Mouse (Mus musculus): ENCODE measurements around the gene Nlgn1.

Nlgn1 gene

GRCm38 (mm10) chr3:25813368-25813767 is 518.9 kb downstream of the Nlgn1 start:
- no peak for DNase-seq (ENCODE audit: low spot score in 2 of 2)

- DNase-seq (ENCODE audit: low spot score in 2 of 2) = no peak
Observed at GRCm38 (mm10) chr3:25807559-25807958, 524.7 kb downstream of the Nlgn1 start.

- no peak for DNase-seq (ENCODE audit: low spot score in 2 of 2)
Observed at GRCm38 (mm10) chr3:25781651-25782050, 550.6 kb downstream of the Nlgn1 start.

- no peak for DNase-seq (ENCODE audit: low spot score in 2 of 2)
Observed at GRCm38 (mm10) chr3:25775437-25775836, 556.8 kb downstream of the Nlgn1 start.

DNA sequence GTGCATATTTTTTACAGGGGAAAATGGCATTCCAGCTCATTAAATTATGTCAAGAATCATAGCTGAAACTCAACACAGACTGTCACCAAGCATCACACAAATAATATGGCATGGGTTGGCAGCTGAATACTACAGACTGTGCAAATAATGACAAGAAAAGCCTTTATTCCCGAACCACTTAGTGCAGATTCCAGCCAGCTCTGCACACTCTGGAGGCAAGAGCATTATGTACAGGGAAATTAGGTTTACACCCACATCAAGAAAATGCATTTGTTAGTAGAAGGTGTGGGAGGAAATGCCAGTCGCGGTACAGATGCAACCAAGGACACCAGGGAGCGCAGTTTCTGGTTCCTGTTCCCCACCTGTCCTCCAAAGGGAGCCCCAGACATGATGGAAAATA is 558.4 kb downstream of the Nlgn1 start:
- no peak for DNase-seq (ENCODE audit: low spot score in 2 of 2)

DNA sequence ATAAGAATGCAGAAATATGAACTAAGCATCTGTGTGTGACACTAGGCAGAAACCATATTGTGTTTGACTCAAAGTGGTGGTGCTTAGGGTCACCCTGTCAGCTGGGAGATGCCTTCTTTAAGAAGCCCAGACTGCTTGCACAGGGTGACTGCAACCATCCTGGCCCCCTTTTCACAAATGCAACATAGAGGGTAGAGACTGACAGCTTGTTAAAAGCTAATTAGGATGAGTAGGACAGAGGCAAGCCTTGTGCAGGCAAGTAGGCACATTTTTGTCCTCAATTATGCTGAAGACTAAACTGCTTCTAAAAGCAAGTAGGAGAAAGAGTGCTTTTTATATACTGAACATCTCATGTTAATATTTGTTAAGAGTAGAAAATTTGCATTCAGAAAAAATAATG is 558.8 kb downstream of the Nlgn1 start:
- DNase-seq (ENCODE audit: low spot score in 2 of 2) = no peak

- no peak for DNase-seq (ENCODE audit: low spot score in 2 of 2)
Observed at GRCm38 (mm10) chr3:25763689-25764088, 568.6 kb downstream of the Nlgn1 start.

- no peak for DNase-seq (ENCODE audit: low spot score in 2 of 2)
Observed at GRCm38 (mm10) chr3:25757813-25758212, 574.4 kb downstream of the Nlgn1 start.

GRCm38 (mm10) chr3:25724111-25724510 is 608.1 kb downstream of the Nlgn1 start:
- DNase-seq (ENCODE audit: low spot score in 2 of 2) = no peak

DNA sequence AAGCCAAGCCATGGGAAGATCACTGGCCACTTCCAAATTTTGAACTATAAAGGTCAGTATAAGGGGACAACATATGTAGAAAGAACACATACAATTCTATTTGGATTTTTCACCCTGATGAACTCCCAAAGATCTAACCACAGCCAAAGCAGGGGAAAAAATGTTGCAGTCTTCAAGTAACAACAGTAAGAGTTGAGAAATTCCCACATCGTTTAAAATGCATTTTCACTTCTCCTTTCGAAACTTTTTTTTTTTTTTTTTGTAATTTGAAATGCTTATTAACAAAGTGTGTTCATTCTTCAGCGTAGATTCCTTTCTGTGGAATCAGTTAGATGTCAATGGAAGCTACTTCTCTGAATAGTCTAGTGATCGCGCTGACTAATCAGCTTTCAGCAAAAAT is 610.8 kb downstream of the Nlgn1 start:
- DNase-seq (ENCODE audit: low spot score in 2 of 2) = no peak

DNA sequence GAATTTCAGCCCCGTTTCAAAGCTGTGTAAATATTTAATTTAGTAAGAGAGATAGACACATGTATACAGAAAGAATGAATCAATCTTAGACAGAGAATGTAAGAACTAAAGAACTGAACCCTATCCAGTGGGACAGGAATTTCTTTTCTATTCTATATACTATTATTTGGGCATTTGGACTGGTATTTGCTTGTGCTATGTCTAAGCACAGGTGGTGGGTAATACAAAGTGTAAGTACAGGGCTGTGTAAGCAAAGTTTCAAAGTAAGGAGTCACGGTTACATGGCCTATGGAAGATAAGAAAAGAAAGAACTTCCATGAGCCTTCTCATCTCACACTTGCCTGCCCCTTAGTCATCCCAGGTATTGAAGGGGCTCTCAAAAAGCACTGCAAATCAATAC is 624.9 kb downstream of the Nlgn1 start:
- no peak for DNase-seq (ENCODE audit: low spot score in 2 of 2)

GRCm38 (mm10) chr3:25697231-25697630 is 635.0 kb downstream of the Nlgn1 start:
- no peak for DNase-seq (ENCODE audit: low spot score in 2 of 2)

- no peak for DNase-seq (ENCODE audit: low spot score in 2 of 2)
Observed at GRCm38 (mm10) chr3:25688789-25689464, 643.3 kb downstream of the Nlgn1 start.

GRCm38 (mm10) chr3:25683696-25684095 is 648.6 kb downstream of the Nlgn1 start:
- DNase-seq (ENCODE audit: low spot score in 2 of 2) = no peak

DNA sequence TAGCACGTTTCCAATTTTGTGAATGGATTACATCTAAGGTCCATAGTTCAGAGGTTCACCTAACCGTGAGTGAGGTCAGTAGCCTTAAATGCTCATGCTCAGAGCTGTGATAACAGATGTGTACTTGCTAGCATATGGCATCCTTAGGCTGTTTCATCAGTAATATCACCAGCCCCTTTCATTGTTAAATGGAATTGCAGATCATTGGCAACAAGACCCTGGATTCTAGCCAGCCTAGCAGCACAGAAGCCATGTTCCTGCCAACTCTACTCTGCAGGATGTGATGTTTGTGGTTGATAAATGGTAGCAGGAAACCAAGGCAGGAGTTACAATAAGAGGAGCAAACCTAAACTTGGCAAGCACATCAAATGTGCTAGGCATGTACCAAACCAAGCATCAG is 652.9 kb downstream of the Nlgn1 start:
- DNase-seq (ENCODE audit: low spot score in 2 of 2) = no peak

- DNase-seq (ENCODE audit: low spot score in 2 of 2) = no peak
Observed at GRCm38 (mm10) chr3:25675888-25676287, 656.4 kb downstream of the Nlgn1 start.

DNA sequence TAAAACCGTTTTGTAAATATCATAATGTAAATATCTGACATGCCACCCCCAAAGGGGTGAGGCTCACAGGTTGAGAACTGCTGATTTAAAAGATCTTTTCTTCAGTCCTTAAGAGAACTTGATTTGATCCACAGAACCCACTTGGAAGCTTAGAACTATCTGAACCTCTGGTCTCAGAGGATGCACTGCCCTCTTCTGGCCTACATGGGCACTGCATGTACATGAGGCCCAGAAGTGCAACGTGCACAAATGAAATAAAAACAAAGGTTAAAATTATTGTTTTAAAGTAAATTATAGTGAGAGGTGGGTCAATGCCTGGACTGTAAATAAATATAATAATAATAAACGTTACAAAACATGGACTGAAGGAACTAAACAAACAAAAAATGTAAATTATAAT is 657.2 kb downstream of the Nlgn1 start:
- DNase-seq (ENCODE audit: low spot score in 2 of 2) = peak in 1 of 2 experiments; percentile 27

DNA sequence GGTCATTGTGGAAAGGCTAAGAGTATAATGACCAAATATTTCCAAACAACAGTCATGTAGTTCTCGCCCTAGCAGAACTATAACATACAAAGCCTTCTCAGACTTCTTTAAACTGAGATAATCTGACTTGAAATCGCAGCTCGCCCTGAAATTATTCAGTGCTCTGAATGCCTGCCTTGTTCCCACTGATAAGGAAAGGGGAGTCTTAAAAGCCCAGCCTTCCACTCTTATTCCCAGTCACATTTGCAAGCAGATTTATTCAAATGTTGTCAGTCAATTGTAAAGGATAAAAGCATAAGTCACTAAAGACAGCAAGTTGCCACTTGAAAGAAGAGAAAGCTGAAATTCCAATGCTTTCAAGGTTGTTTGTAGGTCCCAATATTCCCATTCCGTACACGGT is 658.9 kb downstream of the Nlgn1 start:
- no peak for DNase-seq (ENCODE audit: low spot score in 2 of 2)

DNA sequence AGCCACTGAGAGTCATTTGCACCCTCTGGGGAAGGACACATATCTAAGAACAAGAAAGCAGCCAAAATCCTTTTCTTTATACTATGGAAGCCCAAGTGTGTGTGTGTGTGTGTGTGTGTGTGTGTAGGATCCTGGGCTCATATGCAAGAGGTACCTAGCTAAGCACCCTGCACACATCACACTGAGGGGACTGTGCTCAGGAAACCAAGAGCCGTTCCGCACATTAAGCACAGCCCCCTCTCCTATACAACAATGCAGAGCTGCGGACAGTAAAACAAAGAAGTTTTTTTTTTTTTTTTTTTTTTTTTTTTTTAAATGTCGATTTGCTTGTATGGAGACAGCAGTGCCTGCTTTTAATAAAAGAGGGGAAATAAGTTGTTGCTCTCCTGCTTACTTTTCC is 659.5 kb downstream of the Nlgn1 start:
- no peak for DNase-seq (ENCODE audit: low spot score in 2 of 2)

- DNase-seq (ENCODE audit: low spot score in 2 of 2) = no peak
Observed at GRCm38 (mm10) chr3:25663464-25663863, 668.8 kb downstream of the Nlgn1 start.

DNA sequence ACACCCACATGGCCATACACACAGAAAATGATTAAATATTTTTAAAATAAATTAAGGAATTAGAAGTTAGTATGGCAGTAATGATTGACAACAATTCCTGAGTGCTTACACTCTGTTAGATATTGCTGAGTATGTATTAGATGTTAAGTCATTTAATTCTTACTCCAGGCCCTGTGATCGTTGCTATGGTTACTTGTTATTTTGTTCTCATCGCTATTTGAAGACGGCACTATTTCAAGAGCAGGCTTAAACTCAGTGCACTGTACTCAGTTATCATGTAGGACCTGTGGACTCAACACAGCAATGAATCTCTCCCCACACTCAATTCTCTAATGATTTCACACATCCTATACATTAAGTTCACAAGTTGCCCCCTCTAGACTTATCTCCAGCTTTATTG is 672.0 kb downstream of the Nlgn1 start:
- no peak for DNase-seq (ENCODE audit: low spot score in 2 of 2)

DNA sequence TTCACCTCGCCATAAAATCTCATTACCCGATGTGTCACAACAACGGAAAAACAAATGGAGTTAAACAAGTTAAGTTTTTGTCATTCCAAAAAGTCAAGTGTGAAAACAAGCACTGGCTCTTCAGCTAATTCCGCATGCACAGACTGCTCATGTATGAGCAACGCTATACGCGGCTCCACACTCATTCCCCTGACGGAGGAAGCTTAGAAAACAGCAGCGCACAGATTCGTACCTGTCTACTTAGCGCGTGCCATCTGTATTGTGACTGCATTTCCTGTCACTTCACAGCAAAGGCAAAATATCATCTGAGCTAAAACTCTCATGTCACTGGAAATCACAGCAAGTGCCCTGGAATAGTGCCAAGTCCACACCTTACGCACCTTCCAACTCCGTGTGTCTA is 674.3 kb downstream of the Nlgn1 start:
- DNase-seq (ENCODE audit: low spot score in 2 of 2) = no peak

GRCm38 (mm10) chr3:25657074-25657473 is 675.2 kb downstream of the Nlgn1 start:
- DNase-seq (ENCODE audit: low spot score in 2 of 2) = no peak

- no peak for DNase-seq (ENCODE audit: low spot score in 2 of 2)
Observed at GRCm38 (mm10) chr3:25653010-25653409, 679.2 kb downstream of the Nlgn1 start.
